Mouse (Mus musculus) midbrain, embryonic 15.5 days (tissue): Measurements from ENCODE around the gene Fbxw11. TPM values are rescaled to one million over a fixed set of nuclear protein-coding genes. Genes with fewer than 3 reads are reported as not detected.
"Not testable (repeated sequence)": the region's sequence is repeated elsewhere in the genome, so short reads cannot be mapped to it uniquely, and the experiment has no call there.

ENCODE experiments used
- ATAC-seq: fragments of 200-750 bp; cut with Nextera tagmentation; replicated peaks from 2 replicates; pipeline ENCODE4 v1.8.0; 2017; ENCODE audit warnings: moderate TSS enrichment
- H3K27ac ChIP-seq: fragments of 300-500 bp; sonication (generic); 2 replicates; pipeline ENCODE4 v1.5.1; 2015; ENCODE audit warnings: mild to moderate bottlenecking, inconsistent platforms
- H3K27me3 ChIP-seq: fragments of 300-500 bp; sonication (generic); replicated peaks from 2 replicates; pipeline ENCODE4 v1.6.1; 2015; ENCODE audit warnings: inconsistent platforms
- H3K36me3 ChIP-seq: fragments of 300-500 bp; sonication (generic); replicated peaks from 2 replicates; pipeline ENCODE4 v1.6.1; 2015; ENCODE audit warnings: inconsistent platforms
- H3K4me1 ChIP-seq: fragments of 300-500 bp; sonication (generic); 2 replicates; pipeline ENCODE4 v1.6.1; 2015; ENCODE audit warnings: inconsistent platforms
- H3K4me2 ChIP-seq: fragments of 300-500 bp; sonication (generic); 2 replicates; pipeline ENCODE4 v1.6.1; 2015; ENCODE audit warnings: inconsistent platforms, mild to moderate bottlenecking, moderate library complexity
- H3K4me3 ChIP-seq: fragments of 300-500 bp; sonication (generic); 2 replicates; pipeline ENCODE4 v1.5.1; 2015; ENCODE audit warnings: mild to moderate bottlenecking, inconsistent platforms
- H3K9ac ChIP-seq: fragments of 300-500 bp; sonication (generic); 2 replicates; pipeline ENCODE4 v1.6.1; 2015; ENCODE audit warnings: mild to moderate bottlenecking, inconsistent platforms
- H3K9me3 ChIP-seq: fragments of 300-500 bp; sonication (generic); 2 replicates; pipeline ENCODE4 v1.6.1; 2016; ENCODE audit warnings: inconsistent platforms
- WGBS: fragments of 180-500 bp; shearing (Covaris S2); methylation state at CpG from one replicate; pipeline ENCODE4 v1.1.7; 2015; ENCODE audit warnings: mixed read lengths; 5-methylcytosine and 5-hydroxymethylcytosine counted together
- polyA plus RNA-seq: library from polyadenylated mRNA; unstranded; fragments of >200 nt; fragmentation: Nextera tagmentation; extraction: Ambion mirVana; gene quantifications from 2 replicates; pipeline ENCODE4 v1.2.1, GENCODE M21; 2015

Gene Fbxw11
- polyA plus RNA-seq, 1 experiment from 2014 or later = 126 TPM

- Histone ChIP-seq H3K4me2 (no peak overlapping the region), H3K9me3 (no peaks in the 10 kb centered on the region), H3K9ac (no peak overlapping the region), H3K4me3 (no peak overlapping the region), H3K36me3 (no peaks in the 10 kb centered on the region), H3K27me3 (no peaks in the 10 kb centered on the region), H3K4me1 (no peaks in the 10 kb centered on the region), H3K27ac (no peak overlapping the region)
- no peak for ATAC-seq
Observed at GRCm38 (mm10) chr11:32650236-32650749, 7.8 kb downstream of the Fbxw11 start.

- no peak overlapping the region for H3K4me3 ChIP-seq
- H3K9ac ChIP-seq = no peak overlapping the region
- 87% methylated on average over 7 of the region's 7 CpGs for WGBS
- H3K9me3 ChIP-seq = no peaks in the 10 kb centered on the region
- no peaks in the 10 kb centered on the region for H3K27me3 ChIP-seq
- no peak overlapping the region for H3K27ac ChIP-seq
- ATAC-seq = no peak
- H3K36me3 ChIP-seq = no peaks in the 10 kb centered on the region
- no peak overlapping the region for H3K4me2 ChIP-seq
- 0 out of 2 replicates have a peak, but pooled peaks cover 2% of the 10 kb centered on the region for H3K4me1 ChIP-seq
Observed at GRCm38 (mm10) chr11:32650893-32651590, 8.5 kb downstream of the Fbxw11 start.

GRCm38 (mm10) chr11:32651723-32652122, 9.2 kb downstream of the Fbxw11 start:
- Histone ChIP-seq H3K9ac (no peak overlapping the region), H3K27ac (no peak overlapping the region), H3K9me3 (no peaks in the 10 kb centered on the region), H3K4me1 (0 out of 2 replicates have a peak, but pooled peaks cover 2% of the 10 kb centered on the region), H3K27me3 (no peaks in the 10 kb centered on the region), H3K4me2 (no peak overlapping the region), H3K4me3 (no peak overlapping the region), H3K36me3 (no peaks in the 10 kb centered on the region)
- no peak for ATAC-seq
- WGBS = 93% methylated on average over 1 of the region's 1 CpGs

GRCm38 (mm10) chr11:32662082-32662656, 19.6 kb downstream of the Fbxw11 start:
- no peak overlapping the region for H3K27ac ChIP-seq
- ATAC-seq = no peak
- H3K27me3 ChIP-seq = no peaks in the 10 kb centered on the region
- H3K9ac ChIP-seq = no peak overlapping the region
- WGBS = 89% methylated on average over 1 of the region's 1 CpGs
- H3K36me3 ChIP-seq = no peaks in the 10 kb centered on the region
- H3K9me3 ChIP-seq = no peaks in the 10 kb centered on the region
- no peak overlapping the region for H3K4me2 ChIP-seq
- no peaks in the 10 kb centered on the region for H3K4me1 ChIP-seq
- H3K4me3 ChIP-seq = no peak overlapping the region

- H3K4me3 ChIP-seq = no peak overlapping the region
- H3K27me3 ChIP-seq = no peaks in the 10 kb centered on the region
- H3K9ac ChIP-seq = no peak overlapping the region
- no peaks in the 10 kb centered on the region for H3K4me1 ChIP-seq
- 94% methylated on average over 3 of the region's 3 CpGs for WGBS
- H3K9me3 ChIP-seq = no peaks in the 10 kb centered on the region
- H3K36me3 ChIP-seq = no peaks in the 10 kb centered on the region
- no peak overlapping the region for H3K27ac ChIP-seq
- no peak for ATAC-seq
- no peak overlapping the region for H3K4me2 ChIP-seq
Observed at GRCm38 (mm10) chr11:32665639-32666038, 23.1 kb downstream of the Fbxw11 start.

GRCm38 (mm10) chr11:32666983-32667382, 24.5 kb downstream of the Fbxw11 start:
- H3K9ac ChIP-seq = no peak overlapping the region
- no peaks in the 10 kb centered on the region for H3K4me1 ChIP-seq
- H3K27ac ChIP-seq = no peak overlapping the region
- H3K4me2 ChIP-seq = no peak overlapping the region
- no peaks in the 10 kb centered on the region for H3K27me3 ChIP-seq
- no peaks in the 10 kb centered on the region for H3K36me3 ChIP-seq
- H3K4me3 ChIP-seq = no peak overlapping the region
- H3K9me3 ChIP-seq = no peaks in the 10 kb centered on the region
- no peak for ATAC-seq

- Histone ChIP-seq H3K4me2 (no peak overlapping the region), H3K27ac (no peak overlapping the region), H3K4me3 (no peak overlapping the region), H3K9ac (no peak overlapping the region), H3K9me3 (no peaks in the 10 kb centered on the region), H3K27me3 (no peaks in the 10 kb centered on the region), H3K4me1 (no peaks in the 10 kb centered on the region), H3K36me3 (no peaks in the 10 kb centered on the region)
- ATAC-seq = no peak
- over 99% methylated on average over 4 of the region's 4 CpGs for WGBS
Observed at GRCm38 (mm10) chr11:32671480-32671879, 29.0 kb downstream of the Fbxw11 start.

- Histone ChIP-seq H3K36me3 (no peaks in the 10 kb centered on the region), H3K27me3 (no peaks in the 10 kb centered on the region), H3K4me2 (no peak overlapping the region), H3K4me3 (no peak overlapping the region), H3K27ac (no peak overlapping the region), H3K9me3 (no peaks in the 10 kb centered on the region), H3K9ac (no peak overlapping the region), H3K4me1 (peaks cover 18% of the 10 kb centered on the region; the same call in 1 of the 2 replicates)
- no peak for ATAC-seq
- 51% methylated on average over 3 of the region's 3 CpGs for WGBS
Observed at GRCm38 (mm10) chr11:32676777-32677176, 34.3 kb downstream of the Fbxw11 start.

GRCm38 (mm10) chr11:32677811-32678210, 35.3 kb downstream of the Fbxw11 start:
- Histone ChIP-seq H3K27me3 (no peaks in the 10 kb centered on the region), H3K36me3 (no peaks in the 10 kb centered on the region), H3K9ac (no peak overlapping the region), H3K4me3 (no peak overlapping the region), H3K9me3 (no peaks in the 10 kb centered on the region), H3K4me1 (peaks cover 18% of the 10 kb centered on the region; the same call in 1 of the 2 replicates), H3K27ac (no peak overlapping the region), H3K4me2 (no peak overlapping the region)
- WGBS = 94% methylated on average over 1 of the region's 1 CpGs
- ATAC-seq = no peak

GRCm38 (mm10) chr11:32679091-32679490, 36.6 kb downstream of the Fbxw11 start:
- not testable (repeated sequence) for H3K4me2 ChIP-seq, H3K27ac ChIP-seq, H3K36me3 ChIP-seq, H3K9ac ChIP-seq, H3K4me3 ChIP-seq, ATAC-seq, H3K9me3 ChIP-seq, H3K27me3 ChIP-seq
- WGBS = 94% methylated on average over 4 of the region's 4 CpGs
- peaks cover 24% of the 10 kb centered on the region; the same call in 1 of the 2 replicates for H3K4me1 ChIP-seq

- peaks cover 28% of the 10 kb centered on the region; the same call in 1 of the 2 replicates for H3K4me1 ChIP-seq
- no peaks in the 10 kb centered on the region for H3K9me3 ChIP-seq
- no peaks in the 10 kb centered on the region for H3K27me3 ChIP-seq
- no peak overlapping the region for H3K9ac ChIP-seq
- H3K4me2 ChIP-seq = no peak overlapping the region
- 86% methylated on average over 4 of the region's 4 CpGs for WGBS
- H3K27ac ChIP-seq = no peak overlapping the region
- H3K4me3 ChIP-seq = no peak overlapping the region
- H3K36me3 ChIP-seq = no peaks in the 10 kb centered on the region
- ATAC-seq = no peak
Observed at GRCm38 (mm10) chr11:32680014-32680413, 37.5 kb downstream of the Fbxw11 start.

GRCm38 (mm10) chr11:32681192-32681795, 38.8 kb downstream of the Fbxw11 start:
- no peak overlapping the region for H3K4me2 ChIP-seq
- H3K27ac ChIP-seq = no peak overlapping the region
- peaks cover 28% of the 10 kb centered on the region; the same call in 1 of the 2 replicates for H3K4me1 ChIP-seq
- H3K27me3 ChIP-seq = no peaks in the 10 kb centered on the region
- no peaks in the 10 kb centered on the region for H3K36me3 ChIP-seq
- H3K9ac ChIP-seq = no peak overlapping the region
- no peaks in the 10 kb centered on the region for H3K9me3 ChIP-seq
- no peak overlapping the region for H3K4me3 ChIP-seq
- ATAC-seq = no peak
- WGBS = 63% methylated on average over 3 of the region's 3 CpGs
